Mouse (Mus musculus) kidney, embryonic 16.5 days (tissue): ENCODE data around the gene Tapt1. TPM values are rescaled to one million over a fixed set of nuclear protein-coding genes. Genes with fewer than 3 reads are reported as not detected.
"Not testable (repeated sequence)": the region's sequence is repeated elsewhere in the genome, so short reads cannot be mapped to it uniquely, and the experiment has no call there.

Source experiments
- ATAC-seq: fragments of 200-750 bp; cut with Nextera tagmentation; 2 replicates; pipeline ENCODE4 v1.8.0; 2017; ENCODE audit warnings: moderate TSS enrichment; ENCODE audit not compliant: low FRiP score, low TSS enrichment
- H3K27ac ChIP-seq: fragments of 300-500 bp; sonication (generic); 2 replicates; pipeline ENCODE4 v1.5.1; 2014; ENCODE audit warnings: low read length
- H3K27me3 ChIP-seq: fragments of 300-500 bp; sonication (generic); 2 replicates; pipeline ENCODE4 v1.6.1; 2014; ENCODE audit warnings: low read length, control low read depth, mixed read lengths; ENCODE audit not compliant: insufficient read depth
- H3K36me3 ChIP-seq: fragments of 300-500 bp; sonication (generic); 2 replicates; pipeline ENCODE4 v1.6.1; 2014; ENCODE audit warnings: low read length, control low read depth, mixed read lengths; ENCODE audit not compliant: insufficient read depth
- H3K4me1 ChIP-seq: fragments of 300-500 bp; sonication (generic); 2 replicates; pipeline ENCODE4 v1.6.1; 2014; ENCODE audit warnings: low read length, control low read depth, mixed read lengths; ENCODE audit not compliant: insufficient read depth
- H3K4me2 ChIP-seq: fragments of 300-500 bp; sonication (generic); replicated peaks from 2 replicates; pipeline ENCODE4 v1.6.1; 2014; ENCODE audit warnings: low read depth, low read length
- H3K4me3 ChIP-seq: fragments of 300-500 bp; sonication (generic); 2 replicates; pipeline ENCODE4 v1.5.1; 2014; ENCODE audit warnings: mild to moderate bottlenecking, low read length
- H3K9ac ChIP-seq: fragments of 300-500 bp; sonication (generic); replicated peaks from 2 replicates; pipeline ENCODE4 v1.6.1; 2014; ENCODE audit warnings: low read length
- H3K9me3 ChIP-seq: fragments of 300-500 bp; sonication (generic); 2 replicates; pipeline ENCODE4 v1.6.1; 2016; ENCODE audit warnings: low read length, control low read depth
- WGBS: fragments of 180-500 bp; shearing (Covaris S2); extraction: QIAGEN DNeasy Blood & Tissue Kit; methylation state at CpG from one replicate; pipeline ENCODE4 v1.1.7; 2014; 5-methylcytosine and 5-hydroxymethylcytosine counted together
- polyA plus RNA-seq: library from polyadenylated mRNA; unstranded; fragments of >200 nt; fragmentation: Nextera tagmentation; extraction: Ambion mirVana; gene quantifications from 2 replicates; pipeline ENCODE4 v1.2.1, GENCODE M21; 2015

Gene Tapt1
- polyA plus RNA-seq: 33.6 and 34.6 TPM in 2 replicates

- H3K27ac ChIP-seq: peak within 1 kb of the TSS; percentile 94
- H3K4me2 ChIP-seq: peak within 1 kb of the TSS; percentile 81
- WGBS: under 1% methylated on average over 76 of the region's 121 CpGs
- H3K4me3 ChIP-seq: peak within 1 kb of the TSS; percentile 86
- H3K36me3 ChIP-seq: no peaks in the 10 kb centered on the region
- no peaks in the 10 kb centered on the region for H3K9me3 ChIP-seq
- H3K27me3 ChIP-seq: no peaks in the 10 kb centered on the region
- H3K9ac ChIP-seq: peak within 1 kb of the TSS; percentile 93
- H3K4me1 ChIP-seq: peaks cover 33% of the 10 kb centered on the region
- ATAC-seq: peak; percentile 97
Observed at GRCm38 (mm10) chr5:44226521-44227461, at the start of gene Tapt1. Gene Tapt1, minus strand, starts transcription at chr5:44226626.

GRCm38 (mm10) chr5:44271564-44271963, 45.1 kb upstream of the Tapt1 start:
- Histone ChIP-seq H3K4me3 (no peak overlapping the region), H3K9me3 (no peaks in the 10 kb centered on the region), H3K27ac (no peak overlapping the region), H3K27me3 (no peaks in the 10 kb centered on the region), H3K4me1 (no peaks in the 10 kb centered on the region), H3K4me2 (no peak overlapping the region), H3K9ac (no peak overlapping the region), H3K36me3 (no peaks in the 10 kb centered on the region)
- ATAC-seq: no peak
- WGBS: 85% methylated on average over 4 of the region's 4 CpGs

- H3K36me3 ChIP-seq, H3K4me2 ChIP-seq, H3K4me3 ChIP-seq, H3K9me3 ChIP-seq, H3K27me3 ChIP-seq, H3K27ac ChIP-seq, H3K4me1 ChIP-seq, ATAC-seq, H3K9ac ChIP-seq: not testable (repeated sequence)
- WGBS: 40% methylated on average over 2 of the region's 3 CpGs
Observed at GRCm38 (mm10) chr5:44268524-44268923, 42.1 kb upstream of the Tapt1 start.

GRCm38 (mm10) chr5:44261691-44262090, 35.3 kb upstream of the Tapt1 start:
- ATAC-seq: no peak

DNA sequence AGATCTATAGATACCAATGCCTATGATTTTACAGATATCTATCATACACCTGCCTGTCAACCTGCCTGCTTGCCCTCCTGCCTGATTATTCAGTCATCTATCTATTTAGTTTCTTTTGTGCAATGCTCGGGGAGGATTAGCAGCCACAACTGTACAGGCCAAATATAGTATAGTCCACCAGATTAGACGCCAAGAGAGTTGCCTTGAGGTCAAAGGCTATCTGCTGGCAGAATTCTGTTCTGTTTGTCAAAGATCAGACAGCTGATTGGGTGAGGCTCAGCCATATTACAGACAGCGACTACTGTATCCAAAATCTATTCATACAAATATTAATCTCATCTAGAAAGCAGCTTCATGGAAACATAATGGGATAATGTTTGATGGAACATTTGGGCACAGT, 34.7 kb upstream of the Tapt1 start:
- Histone ChIP-seq H3K9me3 (no peaks in the 10 kb centered on the region), H3K4me2 (no peak overlapping the region), H3K4me1 (no peaks in the 10 kb centered on the region), H3K27me3 (no peaks in the 10 kb centered on the region), H3K36me3 (no peaks in the 10 kb centered on the region), H3K9ac (no peak overlapping the region), H3K27ac (no peak overlapping the region), H3K4me3 (no peak overlapping the region)
- no peak for ATAC-seq
- 62% methylated on average over 3 of the region's 3 CpGs for WGBS

More at GRCm38 (mm10) chr5:44261691-44262090, 35.3 kb upstream of the Tapt1 start:
- no peak overlapping the region for H3K9ac ChIP-seq
- H3K4me1 ChIP-seq: no peaks in the 10 kb centered on the region
- WGBS: 79% methylated on average over 5 of the region's 5 CpGs
- no peak overlapping the region for H3K4me3 ChIP-seq
- no peaks in the 10 kb centered on the region for H3K9me3 ChIP-seq
- no peaks in the 10 kb centered on the region for H3K27me3 ChIP-seq
- H3K4me2 ChIP-seq: no peak overlapping the region
- H3K36me3 ChIP-seq: no peaks in the 10 kb centered on the region
- H3K27ac ChIP-seq: no peak overlapping the region

DNA sequence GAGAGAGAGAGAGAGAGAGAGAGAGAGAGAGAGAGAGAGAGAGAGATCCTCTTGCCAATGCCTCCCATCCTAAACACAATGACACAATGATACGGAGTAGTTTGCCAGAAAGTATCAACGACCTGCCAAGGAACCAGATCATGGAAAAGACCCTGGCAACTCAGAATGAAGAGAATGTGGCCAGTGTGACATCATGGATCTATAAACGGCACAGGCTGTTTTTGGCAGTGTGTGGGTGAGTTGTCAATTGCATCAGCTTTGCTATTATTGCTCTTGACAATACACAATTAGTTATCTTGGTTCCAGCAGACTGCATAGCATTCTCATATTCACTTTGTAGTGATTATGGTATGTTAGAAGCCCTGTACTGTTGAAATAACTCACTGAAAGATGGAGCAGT, 33.3 kb upstream of the Tapt1 start:
- WGBS: 80% methylated on average over 3 of the region's 3 CpGs
- Histone ChIP-seq H3K9ac (no peak overlapping the region), H3K4me2 (no peak overlapping the region), H3K9me3 (no peaks in the 10 kb centered on the region), H3K4me3 (no peak overlapping the region), H3K27ac (no peak overlapping the region), H3K27me3 (no peaks in the 10 kb centered on the region), H3K36me3 (no peaks in the 10 kb centered on the region), H3K4me1 (0 out of 2 replicates have a peak, but pooled peaks cover 5% of the 10 kb centered on the region)
- no peak for ATAC-seq

- Histone ChIP-seq H3K4me3 (no peak overlapping the region), H3K36me3 (no peaks in the 10 kb centered on the region), H3K4me2 (no peak overlapping the region), H3K9ac (no peak overlapping the region), H3K4me1 (0 out of 2 replicates have a peak, but pooled peaks cover 5% of the 10 kb centered on the region), H3K9me3 (no peaks in the 10 kb centered on the region), H3K27me3 (no peaks in the 10 kb centered on the region), H3K27ac (no peak overlapping the region)
- no peak for ATAC-seq
- 50% methylated on average over 1 of the region's 1 CpGs for whole genome bisulfite sequencing
Observed at GRCm38 (mm10) chr5:44258163-44258562, 31.7 kb upstream of the Tapt1 start.

- Histone ChIP-seq H3K4me1 (0 out of 2 replicates have a peak, but pooled peaks cover 5% of the 10 kb centered on the region), H3K36me3 (no peaks in the 10 kb centered on the region), H3K27me3 (no peaks in the 10 kb centered on the region), H3K9ac (no peak overlapping the region), H3K4me2 (no peak overlapping the region), H3K27ac (no peak overlapping the region), H3K4me3 (no peak overlapping the region), H3K9me3 (no peaks in the 10 kb centered on the region)
- no peak for ATAC-seq
- 80% methylated on average over 4 of the region's 4 CpGs for WGBS
Observed at GRCm38 (mm10) chr5:44257401-44257800, 31.0 kb upstream of the Tapt1 start.

GRCm38 (mm10) chr5:44256512-44256911, 30.1 kb upstream of the Tapt1 start:
- no peaks in the 10 kb centered on the region for H3K36me3 ChIP-seq

More at GRCm38 (mm10) chr5:44256512-44256911, 30.1 kb upstream of the Tapt1 start:
- Histone ChIP-seq H3K4me1 (0 out of 2 replicates have a peak, but pooled peaks cover 5% of the 10 kb centered on the region), H3K4me3 (no peak overlapping the region), H3K27ac (no peak overlapping the region), H3K9me3 (no peaks in the 10 kb centered on the region), H3K27me3 (no peaks in the 10 kb centered on the region), H3K9ac (no peak overlapping the region), H3K4me2 (no peak overlapping the region)
- peak; percentile 73 for ATAC-seq
- 42% methylated on average over 3 of the region's 3 CpGs for WGBS
